Mouse (Mus musculus) kidney, embryonic 14.5 days (tissue): ENCODE data around the gene Harbi1. TPM values are rescaled to one million over a fixed set of nuclear protein-coding genes. Genes with fewer than 3 reads are reported as not detected.

Source experiments
- ATAC-seq: fragments of 200-750 bp; cut with Nextera tagmentation; 2 replicates; pipeline ENCODE4 v1.8.0; 2017; ENCODE audit warnings: moderate number of reproducible peaks, mild to moderate bottlenecking, moderate TSS enrichment, moderate library complexity; ENCODE audit not compliant: low FRiP score, low TSS enrichment
- H3K27ac ChIP-seq: fragments of 300-500 bp; sonication (generic); 2 replicates; pipeline ENCODE4 v1.5.1; 2014; ENCODE audit warnings: low read depth, mild to moderate bottlenecking, low read length, moderate library complexity, mixed read lengths
- H3K27me3 ChIP-seq: fragments of 300-500 bp; sonication (generic); 2 replicates; pipeline ENCODE4 v1.6.1; 2014; ENCODE audit warnings: mild to moderate bottlenecking, low read length; ENCODE audit not compliant: control insufficient read depth, insufficient read depth
- H3K36me3 ChIP-seq: fragments of 300-500 bp; sonication (generic); 2 replicates; pipeline ENCODE4 v1.6.1; 2014; ENCODE audit warnings: low read length, mixed read lengths; ENCODE audit not compliant: control insufficient read depth, insufficient read depth
- H3K4me1 ChIP-seq: fragments of 300-500 bp; sonication (generic); 2 replicates; pipeline ENCODE4 v1.6.1; 2014; ENCODE audit warnings: low read length, mixed read lengths; ENCODE audit not compliant: control insufficient read depth, insufficient read depth
- H3K4me2 ChIP-seq: fragments of 300-500 bp; sonication (generic); replicated peaks from 2 replicates; pipeline ENCODE4 v1.6.1; 2014; ENCODE audit warnings: low read depth, mild to moderate bottlenecking, low read length
- H3K4me3 ChIP-seq: fragments of 300-500 bp; sonication (generic); 2 replicates; pipeline ENCODE4 v1.5.1; 2014; ENCODE audit warnings: mild to moderate bottlenecking, low read length
- H3K9ac ChIP-seq: fragments of 300-500 bp; sonication (generic); 2 replicates; pipeline ENCODE4 v1.6.1; 2014; ENCODE audit warnings: low read depth, mild to moderate bottlenecking, low read length, moderate library complexity
- H3K9me3 ChIP-seq: fragments of 300-500 bp; sonication (generic); 2 replicates; pipeline ENCODE4 v1.6.1; 2016; ENCODE audit warnings: low read length; ENCODE audit not compliant: control insufficient read depth
- WGBS: fragments of 180-500 bp; shearing (Covaris S2); extraction: QIAGEN DNeasy Blood & Tissue Kit; methylation state at CpG from one replicate; pipeline ENCODE4 v1.1.7; 2014; 5-methylcytosine and 5-hydroxymethylcytosine counted together
- polyA plus RNA-seq: library from polyadenylated mRNA; unstranded; fragments of >200 nt; fragmentation: Nextera tagmentation; extraction: Ambion mirVana; gene quantifications from 2 replicates; pipeline ENCODE4 v1.2.1, GENCODE M21; 2014

Gene Harbi1
- polyA plus RNA-seq, 1 experiment from 2014 or later: 21.2 TPM

DNA sequence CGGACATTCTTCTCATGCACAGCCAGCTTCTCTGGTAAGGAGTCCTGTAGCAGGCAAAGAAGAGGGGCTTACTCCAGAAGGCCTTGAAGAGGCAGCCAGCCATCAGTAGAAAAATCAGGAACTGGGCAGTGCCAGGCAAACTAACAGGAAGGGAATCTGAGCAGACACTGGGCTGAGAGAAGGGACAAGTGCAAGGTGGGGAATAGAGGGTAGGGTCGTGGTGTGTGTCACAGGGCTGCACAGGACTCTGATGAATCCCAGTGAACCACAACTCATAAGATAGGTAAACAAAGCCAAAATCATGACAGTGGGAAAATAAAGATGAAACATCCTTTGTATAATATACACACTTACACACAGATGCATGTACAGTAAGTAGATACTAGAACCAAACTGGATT lies 34.2 kb upstream of the Harbi1 start:
- Histone ChIP-seq H3K27ac (peak overlapping the region; percentile 38; the same call in 1 of the 2 replicates), H3K4me2 (no peak overlapping the region), H3K36me3 (peaks cover 60% of the 10 kb centered on the region), H3K9ac (no peak overlapping the region), H3K27me3 (no peaks in the 10 kb centered on the region), H3K4me3 (no peak overlapping the region), H3K4me1 (no peaks in the 10 kb centered on the region), H3K9me3 (no peaks in the 10 kb centered on the region)
- ATAC-seq: peak; percentile 58; the same call in 1 of the 2 replicates
- WGBS: 51% methylated on average over 2 of the region's 2 CpGs

DNA sequence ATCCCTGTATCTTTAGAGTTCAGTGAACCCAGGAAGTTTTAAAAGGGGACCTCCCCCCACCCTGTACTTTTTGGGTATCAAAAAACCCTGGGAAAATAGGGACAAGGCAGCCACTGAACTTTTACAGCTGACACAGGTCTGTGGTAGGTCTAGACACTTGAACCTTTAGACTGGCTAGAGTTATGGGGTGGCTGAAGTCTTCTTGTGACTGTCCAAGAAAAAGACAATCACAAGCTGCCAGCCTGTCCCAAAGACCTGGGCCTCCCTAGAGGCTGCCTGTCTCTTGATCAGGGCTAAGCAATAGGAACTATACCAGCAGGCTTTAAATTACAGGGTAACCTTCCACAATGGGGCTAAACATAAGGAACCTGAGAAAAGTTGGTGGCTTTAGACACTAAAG lies 33.7 kb upstream of the Harbi1 start:
- no peak overlapping the region for H3K9ac ChIP-seq
- H3K4me3 ChIP-seq: no peak overlapping the region
- H3K4me1 ChIP-seq: no peaks in the 10 kb centered on the region
- no peaks in the 10 kb centered on the region for H3K9me3 ChIP-seq
- H3K27ac ChIP-seq: no peak overlapping the region
- H3K4me2 ChIP-seq: no peak overlapping the region
- H3K27me3 ChIP-seq: no peaks in the 10 kb centered on the region
- peaks cover 63% of the 10 kb centered on the region for H3K36me3 ChIP-seq
- peak; percentile 56; the same call in 1 of the 2 replicates for ATAC-seq

DNA sequence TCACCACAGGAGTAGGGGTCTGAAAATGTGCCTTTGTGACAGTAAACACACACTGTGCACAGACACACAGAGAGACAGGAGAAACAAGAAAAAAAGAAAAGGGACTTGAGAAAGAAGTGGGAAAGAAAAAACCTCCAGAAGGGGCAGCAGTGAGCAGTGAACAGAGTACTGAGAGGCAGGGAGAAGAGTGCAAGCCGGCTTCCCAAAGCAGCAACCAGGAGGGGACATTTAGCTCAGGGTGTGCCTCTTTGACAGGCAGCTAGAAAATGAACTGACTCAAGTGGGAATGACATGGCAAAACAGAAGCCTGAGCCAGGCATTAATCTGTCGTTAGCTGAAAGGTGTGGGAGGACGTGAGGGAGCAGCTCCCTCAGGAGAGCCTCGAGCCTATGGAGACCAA lies 27.8 kb upstream of the Harbi1 start:
- ATAC-seq: no peak
- WGBS: 33% methylated on average over 4 of the region's 4 CpGs
- Histone ChIP-seq H3K27me3 (no peaks in the 10 kb centered on the region), H3K4me2 (no peak overlapping the region), H3K9me3 (no peaks in the 10 kb centered on the region), H3K4me3 (no peak overlapping the region), H3K36me3 (peaks cover 47% of the 10 kb centered on the region), H3K9ac (no peak overlapping the region), H3K27ac (no peak overlapping the region), H3K4me1 (no peaks in the 10 kb centered on the region)

DNA sequence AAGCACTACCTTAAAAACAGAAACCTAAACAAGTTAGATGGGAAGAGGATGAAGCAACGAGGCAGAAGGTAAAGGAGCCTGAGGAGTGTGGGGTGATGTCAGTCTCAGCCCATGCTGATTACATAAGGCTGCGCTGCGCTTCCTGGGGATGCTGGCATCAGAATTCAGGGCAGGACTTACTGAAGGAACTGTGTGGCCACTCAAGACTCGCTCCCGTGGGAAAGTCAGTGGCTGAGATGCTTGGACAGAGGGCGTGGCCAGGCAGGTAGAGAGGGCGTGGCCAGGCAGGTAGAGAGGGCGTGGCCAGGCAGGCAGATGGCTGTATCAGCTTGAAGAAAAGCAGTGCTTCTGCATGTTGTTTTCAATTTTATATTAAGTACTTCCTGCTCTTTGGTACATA lies 26.7 kb upstream of the Harbi1 start:
- Histone ChIP-seq H3K4me1 (no peaks in the 10 kb centered on the region), H3K4me3 (no peak overlapping the region), H3K27me3 (no peaks in the 10 kb centered on the region), H3K27ac (no peak overlapping the region), H3K9me3 (no peaks in the 10 kb centered on the region), H3K4me2 (no peak overlapping the region), H3K36me3 (peaks cover 51% of the 10 kb centered on the region), H3K9ac (no peak overlapping the region)
- WGBS: 80% methylated on average over 8 of the region's 8 CpGs
- no peak for ATAC-seq

DNA sequence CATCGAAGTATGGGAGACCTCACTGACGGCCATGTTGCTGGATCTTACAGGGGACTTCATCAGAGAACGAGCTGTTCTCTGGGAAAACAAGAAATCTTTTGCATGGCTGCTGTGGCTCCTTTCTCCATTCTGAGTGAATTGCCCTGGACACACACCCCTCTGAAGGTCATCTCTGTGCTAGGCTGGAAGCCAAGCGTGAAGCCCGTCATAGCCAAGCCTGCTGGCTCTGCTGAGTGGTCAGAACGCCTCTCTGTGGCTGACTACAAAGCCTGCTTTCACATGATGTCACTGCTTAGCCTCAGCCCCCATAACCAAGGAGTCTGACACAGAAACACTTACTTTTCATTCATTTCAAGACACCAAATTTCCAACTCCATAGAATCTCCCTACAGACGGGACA lies 21.2 kb upstream of the Harbi1 start:
- WGBS: 89% methylated on average over 7 of the region's 7 CpGs
- no peak overlapping the region for H3K9ac ChIP-seq
- no peaks in the 10 kb centered on the region for H3K4me1 ChIP-seq
- no peak for ATAC-seq
- H3K27me3 ChIP-seq: no peaks in the 10 kb centered on the region
- no peaks in the 10 kb centered on the region for H3K9me3 ChIP-seq
- no peak overlapping the region for H3K27ac ChIP-seq
- no peak overlapping the region for H3K4me3 ChIP-seq
- peaks cover 34% of the 10 kb centered on the region for H3K36me3 ChIP-seq
- no peak overlapping the region for H3K4me2 ChIP-seq

DNA sequence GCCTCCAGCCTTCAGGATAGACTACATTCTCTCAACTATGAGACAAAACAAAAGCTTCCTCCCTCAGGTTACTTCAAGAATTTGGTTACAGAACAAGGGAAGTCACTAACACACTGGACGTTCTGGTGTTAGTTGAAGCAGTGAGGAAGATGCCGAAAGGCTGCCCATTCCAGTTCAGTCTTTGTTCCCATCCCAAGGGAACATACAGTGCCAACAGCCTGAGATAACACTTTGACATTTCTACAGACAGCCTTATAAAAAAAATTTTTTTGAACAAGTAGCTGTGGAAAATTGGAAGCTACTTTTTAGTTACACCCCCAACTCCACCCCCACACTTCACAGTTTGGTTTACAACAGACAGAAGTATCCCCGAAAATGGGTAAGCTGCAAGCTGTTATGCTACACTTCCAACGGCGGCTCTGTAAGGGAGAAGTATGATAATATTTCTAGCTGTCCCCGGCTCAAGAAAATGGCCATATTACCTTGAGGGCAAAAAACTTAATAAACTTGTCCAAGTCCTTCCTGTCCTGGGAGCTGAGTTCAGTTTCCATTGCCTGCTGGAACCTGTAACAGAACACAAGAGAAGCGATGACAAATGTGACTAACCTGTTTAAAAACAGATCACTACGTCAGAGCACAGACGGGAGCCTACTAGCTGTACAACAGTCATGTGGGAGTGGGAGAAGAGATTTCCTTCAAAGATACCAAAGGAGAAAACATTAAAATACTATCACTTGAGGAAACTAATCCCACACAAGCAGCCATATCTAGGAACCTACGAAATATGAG lies 15.0 kb upstream of the Harbi1 start:
- peaks cover 16% of the 10 kb centered on the region for H3K36me3 ChIP-seq
- no peaks in the 10 kb centered on the region for H3K4me1 ChIP-seq
- WGBS: 87% methylated on average over 10 of the region's 10 CpGs
- no peak overlapping the region for H3K9ac ChIP-seq
- no peak overlapping the region for H3K4me3 ChIP-seq
- no peaks in the 10 kb centered on the region for H3K27me3 ChIP-seq
- no peak overlapping the region for H3K27ac ChIP-seq
- H3K4me2 ChIP-seq: no peak overlapping the region
- ATAC-seq: no peak
- H3K9me3 ChIP-seq: no peaks in the 10 kb centered on the region

DNA sequence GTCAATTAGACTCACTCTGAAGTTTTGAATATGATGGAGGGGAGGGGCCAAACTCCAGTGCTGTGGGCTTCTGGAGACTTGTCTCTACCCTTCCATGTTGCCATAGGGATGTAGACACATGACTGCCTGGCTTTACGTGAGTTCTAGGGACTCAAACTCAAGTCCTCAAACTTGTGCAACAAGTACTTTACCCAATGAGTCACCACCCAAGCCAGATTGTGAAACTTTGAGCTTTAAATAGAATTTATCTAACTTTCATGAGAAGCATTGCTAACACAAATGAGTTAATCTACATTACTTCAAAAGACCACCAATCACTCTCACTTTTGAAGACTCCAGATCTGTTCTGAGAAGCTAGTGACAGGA lies 14.4 kb upstream of the Harbi1 start:
- H3K4me3 ChIP-seq: no peak overlapping the region
- WGBS: 90% methylated on average over 1 of the region's 1 CpGs
- H3K9ac ChIP-seq: no peak overlapping the region
- no peaks in the 10 kb centered on the region for H3K27me3 ChIP-seq
- H3K9me3 ChIP-seq: no peaks in the 10 kb centered on the region
- ATAC-seq: no peak
- no peaks in the 10 kb centered on the region for H3K4me1 ChIP-seq
- H3K4me2 ChIP-seq: no peak overlapping the region
- H3K27ac ChIP-seq: no peak overlapping the region
- peaks cover 13% of the 10 kb centered on the region; the same call in 1 of the 2 replicates for H3K36me3 ChIP-seq

DNA sequence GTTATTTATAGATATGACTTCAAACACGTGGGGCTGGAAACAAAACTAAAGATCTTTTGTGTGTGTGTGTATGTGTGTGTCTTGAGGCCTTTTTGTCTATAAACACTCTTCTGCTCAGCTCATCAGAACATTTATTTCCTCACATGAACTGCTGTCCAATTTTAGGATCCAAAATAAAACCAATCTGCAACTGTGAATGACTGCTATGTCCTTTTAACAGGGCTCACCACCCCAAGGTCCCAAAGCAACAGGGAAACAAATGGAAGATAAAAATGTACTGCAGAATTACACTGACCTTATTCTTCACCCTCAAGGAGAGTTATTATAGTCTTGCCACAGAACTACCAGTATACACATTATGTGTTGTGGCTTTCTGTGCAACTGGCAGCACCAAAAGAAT lies 11.4 kb upstream of the Harbi1 start:
- Histone ChIP-seq H3K4me3 (no peak overlapping the region), H3K36me3 (peaks cover 8% of the 10 kb centered on the region; the same call in 1 of the 2 replicates), H3K9me3 (no peaks in the 10 kb centered on the region), H3K4me1 (no peaks in the 10 kb centered on the region), H3K9ac (no peak overlapping the region), H3K4me2 (no peak overlapping the region), H3K27me3 (no peaks in the 10 kb centered on the region), H3K27ac (no peak overlapping the region)
- no peak for ATAC-seq
- WGBS: 70% methylated on average over 1 of the region's 1 CpGs

DNA sequence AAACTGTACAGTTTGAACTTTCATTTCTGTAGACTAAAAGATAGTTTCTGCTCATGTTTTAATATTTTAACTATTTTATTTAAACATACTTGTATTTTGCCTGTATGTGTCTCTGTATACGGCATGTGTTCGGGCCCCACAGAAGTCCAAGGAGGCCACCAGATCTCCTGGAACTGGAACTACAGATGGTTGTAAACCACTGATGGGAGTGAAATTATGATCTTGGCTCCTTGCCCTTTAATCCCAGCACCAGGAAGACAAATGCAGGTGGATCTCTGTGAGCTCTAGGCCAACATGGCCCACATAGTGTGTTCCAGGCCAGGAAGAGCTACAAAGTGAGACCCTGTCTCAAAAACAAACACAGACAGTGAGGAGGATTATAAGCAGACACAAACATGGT lies 9.3 kb upstream of the Harbi1 start:
- no peak for ATAC-seq

More for the DNA sequence above, 9.3 kb upstream of the Harbi1 start:
- Histone ChIP-seq H3K9ac (no peak overlapping the region), H3K36me3 (no peaks in the 10 kb centered on the region), H3K4me1 (no peaks in the 10 kb centered on the region), H3K27ac (no peak overlapping the region), H3K27me3 (no peaks in the 10 kb centered on the region), H3K4me3 (no peak overlapping the region), H3K9me3 (no peaks in the 10 kb centered on the region), H3K4me2 (no peak overlapping the region)
- 91% methylated on average over 2 of the region's 2 CpGs for WGBS
